In the genomic region with DNA sequence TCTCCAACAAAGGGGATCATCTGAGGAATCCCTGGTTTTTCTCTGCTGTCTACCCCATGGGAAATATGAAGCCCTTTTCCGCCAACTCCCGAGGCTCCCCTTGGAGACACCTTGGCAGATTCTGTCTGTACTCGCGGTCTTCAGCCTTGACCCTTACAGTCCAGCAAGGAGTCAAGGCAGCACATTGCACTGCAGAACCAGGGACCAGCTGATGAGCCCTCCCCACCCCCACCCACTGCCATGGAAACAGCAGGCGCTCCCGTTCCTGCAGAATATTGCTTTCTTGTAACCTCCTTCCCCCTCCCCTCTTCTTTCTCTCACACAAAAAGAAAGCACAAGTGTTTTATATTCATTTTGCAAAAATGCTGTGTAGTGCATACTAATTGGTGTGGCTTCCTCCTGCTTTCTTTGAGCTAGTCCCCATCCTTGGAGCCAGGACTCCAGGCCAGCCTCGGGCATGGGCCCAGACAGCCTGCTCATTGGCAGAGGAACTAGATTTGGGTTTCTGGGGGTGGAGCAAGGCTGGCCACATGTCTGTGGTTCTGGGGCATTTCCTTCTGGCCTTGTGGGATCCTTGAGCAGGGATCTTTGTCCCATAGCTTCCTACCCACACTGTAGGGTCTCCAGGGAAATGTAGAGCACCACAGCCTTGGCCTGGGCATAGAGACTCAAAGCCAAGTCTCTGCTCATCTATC, we compare ENCODE assay signal across 8 mouse cellular contexts. TPM values are rescaled to one million over a fixed set of nuclear protein-coding genes. Genes with fewer than 3 reads are reported as not detected.
DNase-seq lines count a peak whose midpoint lies in the region; ATAC-seq and TF ChIP-seq lines count a peak whose summit lies in the region.

No protein-coding gene starts in this region.

- peak; percentile 82 for ATAC-seq in forebrain, embryonic 12.5 days (ENCODE audit: low FRiP score)
- peak; percentile 93 for ATAC-seq in hindbrain, embryonic 16.5 days
- no peak for ATAC-seq in intestine, embryonic 15.5 days

- TF ChIP-seq CTCF in brain, embryonic 14.5 days (IDR thresholded peaks at IDR 0.05; ENCODE audit: borderline replicate concordance, extremely low read depth, insufficient read depth, insufficient read length) = no peak

- H3K27me3 ChIP-seq in forebrain, embryonic 12.5 days = no peaks in the 10 kb centered on the region
- no peaks in the 10 kb centered on the region for H3K27me3 ChIP-seq in hindbrain, embryonic 16.5 days (replicated peaks; ENCODE audit: control insufficient read depth, insufficient read depth, low read length)
- no peaks in the 10 kb centered on the region for H3K27me3 ChIP-seq in intestine, embryonic 15.5 days (replicated peaks)

- peaks cover 12% of the 10 kb centered on the region for H3K36me3 ChIP-seq in forebrain, embryonic 12.5 days (replicated peaks)
- no peaks in the 10 kb centered on the region for H3K36me3 ChIP-seq in hindbrain, embryonic 16.5 days (ENCODE audit: control insufficient read depth, insufficient read depth, low read length)
- no peaks in the 10 kb centered on the region for H3K36me3 ChIP-seq in intestine, embryonic 15.5 days

- H3K27ac ChIP-seq in forebrain, embryonic 12.5 days = peak overlapping the region; percentile 76
- peak overlapping the region; percentile 83 for H3K27ac ChIP-seq in hindbrain, embryonic 16.5 days (ENCODE audit: low read depth, low read length)
- no peak overlapping the region for H3K27ac ChIP-seq in intestine, embryonic 15.5 days

- WGBS in forebrain, embryonic 12.5 days = 46% methylated on average over 7 of the region's 7 CpGs
- 19% methylated on average over 7 of the region's 7 CpGs for WGBS in hindbrain, embryonic 16.5 days
- WGBS in intestine, embryonic 15.5 days = 67% methylated on average over 7 of the region's 7 CpGs

- TF ChIP-seq POLR2A in brain, embryonic 14.5 days (IDR thresholded peaks at IDR 0.05; ENCODE audit: borderline replicate concordance, extremely low read depth, insufficient read depth, insufficient read length, poor library complexity, severe bottlenecking) = no peak

- H3K4me1 ChIP-seq in forebrain, embryonic 12.5 days = peaks cover 21% of the 10 kb centered on the region
- H3K4me1 ChIP-seq in hindbrain, embryonic 16.5 days (ENCODE audit: control insufficient read depth, insufficient read depth, low read depth, low read length) = peaks cover 26% of the 10 kb centered on the region
- no peaks in the 10 kb centered on the region; the same call in 1 of the 2 replicates for H3K4me1 ChIP-seq in intestine, embryonic 15.5 days (replicated peaks)

- no peak overlapping the region for H3K4me3 ChIP-seq in forebrain, embryonic 12.5 days (replicated peaks)
- no peak overlapping the region for H3K4me3 ChIP-seq in hindbrain, embryonic 16.5 days (ENCODE audit: low read length)
- H3K4me3 ChIP-seq in intestine, embryonic 15.5 days (replicated peaks) = no peak overlapping the region

- H3K9me3 ChIP-seq in forebrain, embryonic 12.5 days = no peaks in the 10 kb centered on the region
- H3K9me3 ChIP-seq in hindbrain, embryonic 16.5 days (ENCODE audit: control insufficient read depth, low read length) = no peaks in the 10 kb centered on the region
- no peaks in the 10 kb centered on the region for H3K9me3 ChIP-seq in intestine, embryonic 15.5 days

- H3K4me2 ChIP-seq in forebrain, embryonic 12.5 days = no peak overlapping the region; the same call in 1 of the 2 replicates
- H3K4me2 ChIP-seq in hindbrain, embryonic 16.5 days (ENCODE audit: low read length) = 0 out of 2 replicates have a peak overlapping the region, but pooled peaks have one; percentile 13
- H3K4me2 ChIP-seq in intestine, embryonic 15.5 days (replicated peaks) = no peak overlapping the region

- 0 out of 2 replicates have a peak overlapping the region, but pooled peaks have one; percentile 12 for H3K9ac ChIP-seq in forebrain, embryonic 12.5 days
- no peak overlapping the region; the same call in 1 of the 2 replicates for H3K9ac ChIP-seq in hindbrain, embryonic 16.5 days (ENCODE audit: low read depth, low read length)
- no peak overlapping the region for H3K9ac ChIP-seq in intestine, embryonic 15.5 days

- DNase-seq in adrenal gland, adult 2 months = peak; percentile 68
- DNase-seq in adrenal gland, adult 8-10 months = no peak
- DNase-seq in brain, embryonic 14.5 days (ENCODE audit: low read depth) = peak; percentile 87
- DNase-seq in lung, postnatal 36 days = peak; percentile 51
- no peak for DNase-seq in thymus, postnatal 10 days (ENCODE audit: low spot score in 2 of 2)

RNA-seq across cellular contexts. Expression of gene Vac14, which starts 46.0 kb away (rescaled TPM):
- 10 to 100 TPM; 29.8 to 37.5 TPM for total RNA-seq in adrenal gland, adult 2 months (2021)
- polyA plus RNA-seq in adrenal gland, adult 2 months (2012; rRNA removed) = 40.9 and 47.0 TPM in 2 replicates
- 10 to 100 TPM; 30.9 to 34.8 (median 33.2) TPM for total RNA-seq in adrenal gland, adult 8-10 months (2022)
- 45.9 and 48.6 TPM in 2 replicates for polyA plus RNA-seq in brain, embryonic 14.5 days (2012; rRNA removed)
- 27.0 and 29.4 TPM in 2 replicates for polyA plus RNA-seq in forebrain, embryonic 12.5 days (2016; fragmentation: Nextera tagmentation; extraction: Ambion mirVana)
- polyA plus RNA-seq in hindbrain, embryonic 16.5 days (2015; fragmentation: Nextera tagmentation; extraction: Ambion mirVana) = 29.9 and 31.2 TPM in 2 replicates
- 22.4 and 23.1 TPM in 2 replicates for polyA plus RNA-seq in intestine, embryonic 15.5 days (2015; fragmentation: Nextera tagmentation; extraction: Ambion mirVana)

RNA-seq across cellular contexts. Expression of gene Mtss1l, which starts 56.9 kb away (rescaled TPM):
- 10 to 100 TPM; 20.2 to 20.6 TPM for total RNA-seq in adrenal gland, adult 2 months (2021)
- 64.0 and 71.3 TPM in 2 replicates for polyA plus RNA-seq in adrenal gland, adult 2 months (2012; rRNA removed)
- 10 to 100 TPM; 19.5 to 28.8 (median 25.1) TPM for total RNA-seq in adrenal gland, adult 8-10 months (2022)
- polyA plus RNA-seq in brain, embryonic 14.5 days (2012; rRNA removed) = 117 and 189 TPM in 2 replicates
- polyA plus RNA-seq in forebrain, embryonic 12.5 days (2016; fragmentation: Nextera tagmentation; extraction: Ambion mirVana) = 8.9 and 10.0 TPM in 2 replicates
- 26.4 and 28.8 TPM in 2 replicates for polyA plus RNA-seq in hindbrain, embryonic 16.5 days (2015; fragmentation: Nextera tagmentation; extraction: Ambion mirVana)
- polyA plus RNA-seq in intestine, embryonic 15.5 days (2015; fragmentation: Nextera tagmentation; extraction: Ambion mirVana) = 8.0 and 9.6 TPM in 2 replicates

Comparison
In these comparisons a context has a peak if more than half of its experiments do, and no peak if none do; other contexts are left out.
1. DNase-seq: peak in adrenal gland, adult 2 months (single experiment), brain, embryonic 14.5 days (single experiment) and lung, postnatal 36 days (single experiment); none in adrenal gland, adult 8-10 months (single experiment) and thymus, postnatal 10 days (0 of 2).